24 mouse cellular contexts compared by ENCODE assay signal in the genomic region with DNA sequence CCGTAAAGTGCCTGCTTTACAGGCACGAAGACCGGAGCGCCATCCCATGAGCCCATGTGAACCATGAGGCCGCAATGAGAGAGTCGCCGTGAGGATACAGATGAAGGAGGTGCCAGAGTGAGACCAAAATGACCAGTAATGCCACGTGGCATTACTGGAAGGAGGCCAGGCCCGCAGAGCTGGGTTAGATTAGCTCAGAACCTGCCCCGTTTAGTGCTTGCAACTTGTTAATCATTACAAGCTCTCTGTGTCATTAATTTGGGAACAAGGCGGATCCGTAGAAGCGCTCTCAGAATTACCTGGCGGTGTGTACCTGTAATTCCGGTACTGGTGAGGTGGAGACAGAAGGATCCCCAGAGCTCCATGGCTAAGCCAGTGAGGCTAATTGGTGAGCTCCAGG. TPM values are rescaled to one million over a fixed set of nuclear protein-coding genes. Genes with fewer than 3 reads are reported as not detected.
DNase-seq lines count a peak whose midpoint lies in the region; ATAC-seq and TF ChIP-seq lines count a peak whose summit lies in the region.
"Had no signal": no experiment of that assay in that cellular context is flagged by ENCODE, and none has a peak within 500 bp of the region (broad histone marks: within the 10 kb centered on the region; RNA-seq: fewer than 3 reads in every experiment).

No protein-coding gene starts in this region.

- no peak for DNase-seq in forebrain, embryonic 10.5 days (ENCODE audit: extremely low spot score, low spot score)
- peak; percentile 18 for DNase-seq in R1 (ENCODE audit: low read depth, low spot score)
- peak; percentile 94 for DNase-seq in kidney, adult 2 months
- DNase-seq in kidney, postnatal 4 days = peak; percentile 66 to 82
- no peak for DNase-seq in layer of hippocampus, postnatal 25 days (ENCODE audit: extremely low spot score in 1 of 2, low spot score in 1 of 2)
- no peak for DNase-seq in heart, adult 9 months (ENCODE audit: low spot score in 2 of 2)
- DNase-seq: adrenal gland, postnatal 36 days; lung, embryonic 14.5 days; right cerebral cortex, postnatal 25 days; thymus, postnatal 4 days had no signal

- no peak for TF ChIP-seq POLR2A in kidney, adult 2 months (IDR thresholded peaks at IDR 0.05; ENCODE audit: low read depth, low read length)

- H3K9me3 ChIP-seq in forebrain, embryonic 16.5 days (ENCODE audit: control insufficient read depth, low read length) = no peaks in the 10 kb centered on the region
- no peaks in the 10 kb centered on the region for H3K9me3 ChIP-seq in forebrain, embryonic 10.5 days
- H3K9me3 ChIP-seq: hindbrain, embryonic 15.5 days; midbrain, embryonic 15.5 days had no signal

- no peak overlapping the region; the same call in 1 of the 2 replicates for H3K27ac ChIP-seq in forebrain, embryonic 16.5 days (ENCODE audit: low read length)
- no peak overlapping the region for H3K27ac ChIP-seq in forebrain, embryonic 10.5 days
- no peak overlapping the region for H3K27ac ChIP-seq in kidney, adult 2 months (ENCODE audit: insufficient read depth, low read depth, low read length)
- H3K27ac ChIP-seq: hindbrain, embryonic 15.5 days; midbrain, embryonic 15.5 days had no signal

- WGBS in forebrain, embryonic 16.5 days = 90% methylated on average over 15 of the region's 15 CpGs
- 95% methylated on average over 15 of the region's 15 CpGs for WGBS in forebrain, embryonic 10.5 days
- WGBS in kidney, adult 2 months = 37% methylated on average over 15 of the region's 15 CpGs

- H3K4me3 ChIP-seq in forebrain, embryonic 16.5 days (replicated peaks; ENCODE audit: low read length) = no peak overlapping the region
- no peak overlapping the region for H3K4me3 ChIP-seq in forebrain, embryonic 10.5 days
- 0 out of 2 replicates have a peak overlapping the region, but pooled peaks have one; percentile 5 for H3K4me3 ChIP-seq in kidney, adult 2 months (ENCODE audit: insufficient read depth, low read depth, low read length)
- H3K4me3 ChIP-seq: hindbrain, embryonic 15.5 days; midbrain, embryonic 15.5 days had no signal

- TF ChIP-seq CTCF in kidney, adult 2 months (conservative IDR thresholded peaks at IDR 0.05; ENCODE audit: insufficient read depth, insufficient read length, low read depth, low read length) = no peak

- no peaks in the 10 kb centered on the region for H3K36me3 ChIP-seq in forebrain, embryonic 16.5 days (ENCODE audit: control insufficient read depth, insufficient read depth)
- no peaks in the 10 kb centered on the region for H3K36me3 ChIP-seq in forebrain, embryonic 10.5 days (replicated peaks)
- H3K36me3 ChIP-seq in kidney, adult 2 months (ENCODE audit: control insufficient read depth, insufficient read depth, low read length) = no peaks in the 10 kb centered on the region
- H3K36me3 ChIP-seq: hindbrain, embryonic 15.5 days; midbrain, embryonic 15.5 days had no signal

- peak; percentile 18; the same call in 1 of the 2 replicates for ATAC-seq in forebrain, embryonic 16.5 days
- ATAC-seq: midbrain, embryonic 15.5 days had no signal

- no peaks in the 10 kb centered on the region for H3K27me3 ChIP-seq in forebrain, embryonic 16.5 days (replicated peaks; ENCODE audit: control insufficient read depth, insufficient read depth, low read length)
- no peaks in the 10 kb centered on the region for H3K27me3 ChIP-seq in forebrain, embryonic 10.5 days (ENCODE audit: poor library complexity, severe bottlenecking)
- no peaks in the 10 kb centered on the region for H3K27me3 ChIP-seq in kidney, adult 2 months (replicated peaks; ENCODE audit: control insufficient read depth, insufficient read depth, low read length)
- H3K27me3 ChIP-seq: hindbrain, embryonic 15.5 days; midbrain, embryonic 15.5 days had no signal

- H3K4me2 ChIP-seq in forebrain, embryonic 16.5 days (ENCODE audit: low read length) = no peak overlapping the region
- H3K4me2 ChIP-seq: hindbrain, embryonic 15.5 days; lung, embryonic 14.5 days; midbrain, embryonic 15.5 days had no signal

- H3K4me1 ChIP-seq in forebrain, embryonic 16.5 days (replicated peaks; ENCODE audit: control insufficient read depth, insufficient read depth, low read length) = peaks cover 8% of the 10 kb centered on the region
- no peaks in the 10 kb centered on the region for H3K4me1 ChIP-seq in forebrain, embryonic 10.5 days
- peaks cover 5% of the 10 kb centered on the region for H3K4me1 ChIP-seq in kidney, adult 2 months (ENCODE audit: control insufficient read depth, insufficient read depth, low read length)
- H3K4me1 ChIP-seq: hindbrain, embryonic 15.5 days; midbrain, embryonic 15.5 days had no signal

- no peak overlapping the region for H3K9ac ChIP-seq in forebrain, embryonic 16.5 days (replicated peaks; ENCODE audit: low read depth, low read length)
- H3K9ac ChIP-seq: hindbrain, embryonic 15.5 days; lung, embryonic 14.5 days; midbrain, embryonic 15.5 days had no signal

RNA-seq across cellular contexts. Expression of gene Elovl2, which starts 12.0 kb away (rescaled TPM):
- 51.4 and 58.3 TPM in 2 replicates for polyA plus RNA-seq in forebrain, embryonic 16.5 days (2015; fragmentation: Nextera tagmentation; extraction: Ambion mirVana)
- 46.0 and 50.9 TPM in 2 replicates for polyA plus RNA-seq in forebrain, embryonic 10.5 days (2016; fragmentation: Nextera tagmentation; extraction: Ambion mirVana)
- polyA plus RNA-seq in kidney, adult 2 months (2012; rRNA removed) = 31.7 and 34.6 TPM in 2 replicates
- total RNA-seq in layer of hippocampus, postnatal 25 days (2021) = 10 to 100 TPM; 21.9 to 22.4 TPM
- total RNA-seq: common myeloid progenitor, adult 5-6 weeks; MEL had no signal
- polyA plus RNA-seq: C2C12 had no signal

RNA-seq across cellular contexts. Expression of gene Smim13, which starts 17.4 kb away (rescaled TPM):
- 26.9 and 28.2 TPM in 2 replicates for polyA plus RNA-seq in forebrain, embryonic 16.5 days (2015; fragmentation: Nextera tagmentation; extraction: Ambion mirVana)
- 9.8 and 9.9 TPM in 2 replicates for polyA plus RNA-seq in forebrain, embryonic 10.5 days (2016; fragmentation: Nextera tagmentation; extraction: Ambion mirVana)
- polyA plus RNA-seq in kidney, adult 2 months (2012; rRNA removed) = 3.0 and 3.7 TPM in 2 replicates
- total RNA-seq in layer of hippocampus, postnatal 25 days (2021) = 100 to 1,000 TPM; 140 to 149 TPM

RNA-seq across cellular contexts. Expression of gene Gm17364, which starts 41.6 kb away (rescaled TPM):
- polyA plus RNA-seq in forebrain, embryonic 16.5 days (2015; fragmentation: Nextera tagmentation; extraction: Ambion mirVana) = not detected in 2 replicates
- polyA plus RNA-seq in forebrain, embryonic 10.5 days (2016; fragmentation: Nextera tagmentation; extraction: Ambion mirVana) = not detected in 2 replicates
- polyA plus RNA-seq in kidney, adult 2 months (2012; rRNA removed) = not detected in 2 replicates
- total RNA-seq in layer of hippocampus, postnatal 25 days (2021) = not detected
- total RNA-seq: adrenal gland, postnatal 36 days; common myeloid progenitor, adult 5-6 weeks; gastrocnemius, postnatal 4 days; layer of hippocampus, postnatal 14 days; megakaryocyte progenitor cell, adult 5-6 weeks; MEL had no signal
- polyA plus RNA-seq: C2C12; embryonic facial prominence, embryonic 14.5 days; heart, embryonic 14.5 days; hindbrain, embryonic 15.5 days; limb, embryonic 11.5 days; lung, embryonic 14.5 days; midbrain, embryonic 15.5 days; neural tube, embryonic 11.5 days; stomach, embryonic 14.5 days had no signal

Comparison
In these comparisons a context has a peak if more than half of its experiments do, and no peak if none do; other contexts are left out.
1. DNase-seq: peak in R1 (single experiment), kidney, adult 2 months (single experiment) and kidney, postnatal 4 days (2 of 2); none in forebrain, embryonic 10.5 days (single experiment), layer of hippocampus, postnatal 25 days (0 of 2) and heart, adult 9 months (0 of 2).